ENCODE assay signal across 8 mouse cellular contexts in genomic region chr17:87672677-87673286, GRCm38 (mm10). TPM values are rescaled to one million over a fixed set of nuclear protein-coding genes. Genes with fewer than 3 reads are reported as not detected.
DNase-seq lines count a peak whose midpoint lies in the region; ATAC-seq lines count a peak whose summit lies in the region.

No protein-coding gene starts in this region.

- H3K27ac ChIP-seq in forebrain, embryonic 14.5 days (ENCODE audit: low read depth, low read length) = peak overlapping the region; percentile 71; the same call in 1 of the 2 replicates
- H3K27ac ChIP-seq in limb, embryonic 10.5 days = peak overlapping the region; percentile 96
- H3K27ac ChIP-seq in midbrain, embryonic 10.5 days (replicated peaks) = peak overlapping the region; percentile 95

- peak overlapping the region; percentile 79 for H3K9ac ChIP-seq in forebrain, embryonic 14.5 days (ENCODE audit: low read length)

- H3K36me3 ChIP-seq in forebrain, embryonic 14.5 days (ENCODE audit: control insufficient read depth, insufficient read depth, low read length) = no peaks in the 10 kb centered on the region
- H3K36me3 ChIP-seq in limb, embryonic 10.5 days = peaks cover 33% of the 10 kb centered on the region
- H3K36me3 ChIP-seq in midbrain, embryonic 10.5 days = peaks cover 38% of the 10 kb centered on the region
- no peaks in the 10 kb centered on the region for H3K36me3 ChIP-seq in splenic B cell, adult 2 months (ENCODE audit: control insufficient read depth, insufficient read depth, low read length, poor library complexity, severe bottlenecking)

- H3K4me1 ChIP-seq in forebrain, embryonic 14.5 days (ENCODE audit: control insufficient read depth, insufficient read depth, low read length) = peaks cover 13% of the 10 kb centered on the region
- H3K4me1 ChIP-seq in limb, embryonic 10.5 days = peaks cover 32% of the 10 kb centered on the region
- H3K4me1 ChIP-seq in midbrain, embryonic 10.5 days = peaks cover 40% of the 10 kb centered on the region

- H3K9me3 ChIP-seq in forebrain, embryonic 14.5 days (replicated peaks; ENCODE audit: control insufficient read depth, low read length) = no peaks in the 10 kb centered on the region
- H3K9me3 ChIP-seq in limb, embryonic 10.5 days (replicated peaks) = no peaks in the 10 kb centered on the region
- H3K9me3 ChIP-seq in midbrain, embryonic 10.5 days (replicated peaks) = 0 out of 2 replicates have a peak, but pooled peaks cover 9% of the 10 kb centered on the region

- H3K27me3 ChIP-seq in forebrain, embryonic 14.5 days (replicated peaks; ENCODE audit: control insufficient read depth, insufficient read depth, low read length) = no peaks in the 10 kb centered on the region
- H3K27me3 ChIP-seq in limb, embryonic 10.5 days (ENCODE audit: low read depth, poor library complexity, severe bottlenecking) = no peaks in the 10 kb centered on the region
- H3K27me3 ChIP-seq in midbrain, embryonic 10.5 days (ENCODE audit: low read depth, poor library complexity, severe bottlenecking) = no peaks in the 10 kb centered on the region
- H3K27me3 ChIP-seq in splenic B cell, adult 2 months (ENCODE audit: control insufficient read depth, insufficient read depth, low read length, poor library complexity, severe bottlenecking) = no peaks in the 10 kb centered on the region

- H3K4me2 ChIP-seq in forebrain, embryonic 14.5 days (ENCODE audit: low read length) = peak overlapping the region; percentile 82

- WGBS in forebrain, embryonic 14.5 days = under 1% methylated on average over 49 of the region's 54 CpGs
- WGBS in limb, embryonic 10.5 days = under 1% methylated on average over 54 of the region's 54 CpGs
- WGBS in midbrain, embryonic 10.5 days = under 1% methylated on average over 54 of the region's 54 CpGs

- intact Hi-C loops in left cerebral cortex, postnatal 4 days (cut with DNase I) = no loop called here

- ATAC-seq in forebrain, embryonic 14.5 days = peak; percentile 58

- DNase-seq in ovary, adult 18-20 months (ENCODE audit: low spot score) = peak; percentile 13
- no peak for DNase-seq in ovary, postnatal 10 days (ENCODE audit: low spot score)
- peak; percentile 57 to 67 for DNase-seq in adrenal gland, postnatal 36 days
- DNase-seq in forebrain, embryonic 14.5 days (ENCODE audit: low spot score) = peak; percentile 39
- no peak for DNase-seq in limb, embryonic 10.5 days (ENCODE audit: low spot score)
- DNase-seq in midbrain, embryonic 10.5 days (ENCODE audit: low spot score) = peak; percentile 67
- DNase-seq in splenic B cell, adult 2 months (ENCODE audit: low read depth, low spot score) = peak; percentile 63
- DNase-seq in left cerebral cortex, postnatal 4 days = no peak

- H3K4me3 ChIP-seq in forebrain, embryonic 14.5 days (ENCODE audit: low read depth, low read length) = peak overlapping the region; percentile 88
- H3K4me3 ChIP-seq in limb, embryonic 10.5 days = peak overlapping the region; percentile 97
- peak overlapping the region; percentile 91 for H3K4me3 ChIP-seq in midbrain, embryonic 10.5 days

RNA-seq across cellular contexts. Expression of gene Msh2, which starts 0.7 kb away (rescaled TPM):
- total RNA-seq in adrenal gland, postnatal 36 days (2021) = 10 to 100 TPM; 13.7 to 24.3 TPM
- polyA plus RNA-seq in forebrain, embryonic 14.5 days (2014; fragmentation: Nextera tagmentation; extraction: Ambion mirVana) = 52.3 and 54.2 TPM in 2 replicates
- 120 and 130 TPM in 2 replicates for polyA plus RNA-seq in limb, embryonic 10.5 days (2016; fragmentation: Nextera tagmentation; extraction: Ambion mirVana)
- polyA plus RNA-seq in midbrain, embryonic 10.5 days (2016; fragmentation: Nextera tagmentation; extraction: Ambion mirVana) = 135 and 141 TPM in 2 replicates
- total RNA-seq in left cerebral cortex, postnatal 4 days (2021) = 10 to 100 TPM; 29.0 to 34.9 TPM

RNA-seq across cellular contexts. Expression of gene Epcam, which starts 37.0 kb away (rescaled TPM):
- not detected for total RNA-seq in adrenal gland, postnatal 36 days (2021)
- 2.5 and 3.1 TPM in 2 replicates for polyA plus RNA-seq in forebrain, embryonic 14.5 days (2014; fragmentation: Nextera tagmentation; extraction: Ambion mirVana)
- polyA plus RNA-seq in limb, embryonic 10.5 days (2016; fragmentation: Nextera tagmentation; extraction: Ambion mirVana) = 48.6 and 54.2 TPM in 2 replicates
- polyA plus RNA-seq in midbrain, embryonic 10.5 days (2016; fragmentation: Nextera tagmentation; extraction: Ambion mirVana) = 8.3 and 11.8 TPM in 2 replicates
- under 1 TPM; 0.40 to 0.54 TPM for total RNA-seq in left cerebral cortex, postnatal 4 days (2021)

Comparison
In these comparisons a context has a peak if more than half of its experiments do, and no peak if none do; other contexts are left out.
1. DNase-seq: peak in ovary, adult 18-20 months (single experiment), adrenal gland, postnatal 36 days (2 of 2), forebrain, embryonic 14.5 days (single experiment), midbrain, embryonic 10.5 days (single experiment) and splenic B cell, adult 2 months (single experiment); none in ovary, postnatal 10 days (single experiment), limb, embryonic 10.5 days (single experiment) and left cerebral cortex, postnatal 4 days (single experiment).
2. Peak in every context shown above with its lines, with median percentiles within 50 percentile points of each other: H3K27ac ChIP-seq and H3K4me3 ChIP-seq.